Mouse (Mus musculus) hindbrain, embryonic 16.5 days (tissue): ENCODE measurements at regions not wholly inside any gene's neighbourhood (a gene's known extent, or its start where the extent isn't known, plus 50 kb on each side); places are given as distances from the start of the nearest gene placed in this dataset.

Experiments used
- ATAC-seq: fragments of 200-750 bp; cut with Nextera tagmentation; 2 replicates; pipeline ENCODE4 v1.8.0; 2017; ENCODE audit warnings: moderate TSS enrichment, moderate library complexity
- H3K27ac ChIP-seq: fragments of 300-500 bp; sonication (generic); 2 replicates; pipeline ENCODE4 v1.5.1; 2014; ENCODE audit warnings: low read depth, mild to moderate bottlenecking, control low read depth, low read length, moderate library complexity
- H3K27me3 ChIP-seq: fragments of 300-500 bp; sonication (generic); replicated peaks from 2 replicates; pipeline ENCODE4 v1.6.1; 2014; ENCODE audit warnings: low read length; ENCODE audit not compliant: control insufficient read depth, insufficient read depth
- H3K36me3 ChIP-seq: fragments of 300-500 bp; sonication (generic); 2 replicates; pipeline ENCODE4 v1.6.1; 2014; ENCODE audit warnings: mild to moderate bottlenecking, low read length, moderate library complexity, mixed read lengths; ENCODE audit not compliant: control insufficient read depth, insufficient read depth
- H3K4me1 ChIP-seq: fragments of 300-500 bp; sonication (generic); 2 replicates; pipeline ENCODE4 v1.6.1; 2014; ENCODE audit warnings: low read depth, low read length; ENCODE audit not compliant: control insufficient read depth, insufficient read depth
- H3K4me2 ChIP-seq: fragments of 300-500 bp; sonication (generic); 2 replicates; pipeline ENCODE4 v1.6.1; 2014; ENCODE audit warnings: mild to moderate bottlenecking, low read length, control low read depth, moderate library complexity
- H3K4me3 ChIP-seq: fragments of 300-500 bp; sonication (generic); 2 replicates; pipeline ENCODE4 v1.5.1; 2014; ENCODE audit warnings: mild to moderate bottlenecking, low read length, control low read depth, moderate library complexity
- H3K9ac ChIP-seq: fragments of 300-500 bp; sonication (generic); 2 replicates; pipeline ENCODE4 v1.6.1; 2014; ENCODE audit warnings: low read depth, mild to moderate bottlenecking, control low read depth, low read length, moderate library complexity
- H3K9me3 ChIP-seq: fragments of 300-500 bp; sonication (generic); 2 replicates; pipeline ENCODE4 v1.6.1; 2014; ENCODE audit warnings: mild to moderate bottlenecking, low read length, moderate library complexity; ENCODE audit not compliant: control insufficient read depth
- WGBS: fragments of 180-500 bp; shearing (Covaris S2); extraction: QIAGEN DNeasy Blood & Tissue Kit; methylation state at CpG from one replicate; pipeline ENCODE4 v1.1.7; 2014; 5-methylcytosine and 5-hydroxymethylcytosine counted together

- Histone ChIP-seq H3K36me3 (no peaks in the 10 kb centered on the region), H3K9ac (no peak overlapping the region), H3K9me3 (no peaks in the 10 kb centered on the region), H3K4me2 (no peak overlapping the region), H3K4me3 (no peak overlapping the region), H3K27ac (no peak overlapping the region), H3K4me1 (no peaks in the 10 kb centered on the region), H3K27me3 (no peaks in the 10 kb centered on the region)
- no peak for ATAC-seq
- WGBS, result 31% methylated on average over 3 of the region's 3 CpGs
These were observed 163.8 kb downstream of the 3110018I06Rik start for GRCm38 (mm10) chr12:107652126-107652728.

DNA sequence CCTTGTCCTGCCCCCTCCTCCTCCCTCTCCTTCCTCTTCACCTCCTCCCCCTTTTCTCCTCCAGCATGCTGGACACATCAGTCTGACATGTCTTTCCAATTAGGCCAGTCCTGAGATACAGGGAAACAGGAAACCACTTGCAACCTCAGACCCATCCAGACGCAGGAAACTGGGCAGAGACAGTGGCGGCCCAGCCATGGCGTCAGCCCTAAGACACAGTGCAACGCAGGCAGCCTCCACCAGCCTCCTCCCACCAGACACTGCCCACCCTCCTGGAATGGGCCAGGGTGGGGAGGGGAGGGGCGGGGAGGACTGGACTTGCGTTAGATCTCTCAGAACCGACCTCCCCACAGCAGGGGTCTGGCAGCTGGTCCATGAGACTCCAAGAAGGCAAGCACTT, 164.7 kb downstream of the 3110018I06Rik start:
- WGBS, result 42% methylated on average over 7 of the region's 7 CpGs
- Histone ChIP-seq H3K9ac (no peak overlapping the region), H3K27ac (no peak overlapping the region), H3K4me3 (no peak overlapping the region), H3K36me3 (no peaks in the 10 kb centered on the region), H3K4me2 (no peak overlapping the region), H3K27me3 (no peaks in the 10 kb centered on the region), H3K9me3 (no peaks in the 10 kb centered on the region), H3K4me1 (no peaks in the 10 kb centered on the region)
- ATAC-seq, result no peak

- H3K9ac ChIP-seq, result no peak overlapping the region
- H3K4me1 ChIP-seq, result peaks cover 3% of the 10 kb centered on the region; the same call in 1 of the 2 replicates
- H3K9me3 ChIP-seq, result no peaks in the 10 kb centered on the region
- H3K27me3 ChIP-seq, result peaks cover 2% of the 10 kb centered on the region; the same call in 1 of the 2 replicates
- no peak overlapping the region for H3K4me2 ChIP-seq
- H3K4me3 ChIP-seq, result no peak overlapping the region
- no peaks in the 10 kb centered on the region for H3K36me3 ChIP-seq
- WGBS, result 53% methylated on average over 5 of the region's 5 CpGs
- H3K27ac ChIP-seq, result no peak overlapping the region
- no peak for ATAC-seq
These were observed 168.4 kb downstream of the 3110018I06Rik start for GRCm38 (mm10) chr12:107656846-107657245.

- no peaks in the 10 kb centered on the region for H3K9me3 ChIP-seq
- no peaks in the 10 kb centered on the region for H3K36me3 ChIP-seq
- H3K27me3 ChIP-seq, result peaks cover 2% of the 10 kb centered on the region; the same call in 1 of the 2 replicates
- peaks cover 3% of the 10 kb centered on the region; the same call in 1 of the 2 replicates for H3K4me1 ChIP-seq
- ATAC-seq, result no peak
- WGBS, result 59% methylated on average over 12 of the region's 12 CpGs
- no peak overlapping the region for H3K9ac ChIP-seq
- H3K27ac ChIP-seq, result no peak overlapping the region
- no peak overlapping the region for H3K4me3 ChIP-seq
- 0 out of 2 replicates have a peak overlapping the region, but pooled peaks have one; percentile 13 for H3K4me2 ChIP-seq
These were observed 169.8 kb downstream of the 3110018I06Rik start for GRCm38 (mm10) chr12:107658241-107658640.

GRCm38 (mm10) chr12:107658821-107659220, 170.4 kb downstream of the 3110018I06Rik start:
- Histone ChIP-seq H3K27ac (no peak overlapping the region), H3K4me3 (no peak overlapping the region), H3K4me1 (peaks cover 3% of the 10 kb centered on the region; the same call in 1 of the 2 replicates), H3K27me3 (peaks cover 2% of the 10 kb centered on the region; the same call in 1 of the 2 replicates), H3K9me3 (no peaks in the 10 kb centered on the region), H3K9ac (no peak overlapping the region), H3K36me3 (no peaks in the 10 kb centered on the region), H3K4me2 (no peak overlapping the region)
- WGBS, result 26% methylated on average over 9 of the region's 9 CpGs
- no peak for ATAC-seq

- Histone ChIP-seq H3K27me3 (peaks cover 2% of the 10 kb centered on the region; the same call in 1 of the 2 replicates), H3K4me3 (no peak overlapping the region), H3K27ac (no peak overlapping the region), H3K9me3 (no peaks in the 10 kb centered on the region), H3K4me2 (no peak overlapping the region), H3K9ac (no peak overlapping the region), H3K4me1 (peaks cover 3% of the 10 kb centered on the region; the same call in 1 of the 2 replicates), H3K36me3 (no peaks in the 10 kb centered on the region)
- no peak for ATAC-seq
- 6% methylated on average over 1 of the region's 1 CpGs for WGBS
These were observed 174.2 kb downstream of the 3110018I06Rik start for GRCm38 (mm10) chr12:107662624-107663023.

DNA sequence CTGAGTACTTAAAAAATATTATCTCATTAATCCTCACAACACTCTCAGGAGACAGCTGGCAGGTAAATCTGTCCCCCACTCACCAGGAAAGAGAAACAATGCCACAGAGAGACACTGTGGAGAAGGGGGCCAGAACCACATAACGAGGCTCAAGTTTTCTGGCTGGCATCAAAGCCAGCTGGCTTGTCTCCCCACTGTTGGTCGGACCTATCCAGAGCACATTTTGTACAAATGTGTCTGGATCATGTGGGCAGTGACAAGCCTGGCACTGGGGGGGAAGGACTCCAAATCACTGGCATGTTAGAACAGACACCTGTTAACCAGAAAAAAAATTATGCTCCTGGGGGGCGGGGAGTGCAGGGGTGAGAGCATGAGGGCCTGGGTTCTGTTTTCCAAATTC, 179.4 kb downstream of the 3110018I06Rik start:
- Histone ChIP-seq H3K4me2 (no peak overlapping the region), H3K9ac (no peak overlapping the region), H3K27me3 (no peaks in the 10 kb centered on the region), H3K27ac (no peak overlapping the region), H3K9me3 (no peaks in the 10 kb centered on the region), H3K4me3 (no peak overlapping the region), H3K36me3 (no peaks in the 10 kb centered on the region), H3K4me1 (no peaks in the 10 kb centered on the region)
- no peak for ATAC-seq
- WGBS, result 73% methylated on average over 3 of the region's 3 CpGs

DNA sequence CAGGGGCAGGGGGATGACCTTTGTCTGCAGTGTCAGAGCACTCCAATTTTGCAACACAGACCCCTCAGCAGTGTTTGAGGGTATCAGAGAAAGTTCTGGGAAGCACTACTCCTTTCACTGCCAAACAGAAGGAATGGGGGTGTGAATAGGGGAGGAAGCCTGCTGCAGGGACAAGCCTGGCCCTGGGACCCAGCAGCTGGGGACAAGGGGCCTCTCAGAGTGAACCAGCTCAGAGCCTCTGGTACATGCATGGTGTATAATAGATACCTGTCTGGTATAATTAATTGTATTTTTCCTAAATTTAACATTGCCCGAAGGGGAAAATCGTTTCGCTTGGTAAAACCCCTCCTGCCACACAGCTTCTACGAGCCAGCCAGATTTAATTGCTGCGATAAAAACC, 180.6 kb downstream of the 3110018I06Rik start:
- Histone ChIP-seq H3K36me3 (no peaks in the 10 kb centered on the region), H3K4me1 (no peaks in the 10 kb centered on the region), H3K27me3 (no peaks in the 10 kb centered on the region), H3K27ac (no peak overlapping the region), H3K9ac (no peak overlapping the region), H3K9me3 (no peaks in the 10 kb centered on the region), H3K4me2 (no peak overlapping the region), H3K4me3 (no peak overlapping the region)
- 64% methylated on average over 5 of the region's 5 CpGs for WGBS
- no peak for ATAC-seq

DNA sequence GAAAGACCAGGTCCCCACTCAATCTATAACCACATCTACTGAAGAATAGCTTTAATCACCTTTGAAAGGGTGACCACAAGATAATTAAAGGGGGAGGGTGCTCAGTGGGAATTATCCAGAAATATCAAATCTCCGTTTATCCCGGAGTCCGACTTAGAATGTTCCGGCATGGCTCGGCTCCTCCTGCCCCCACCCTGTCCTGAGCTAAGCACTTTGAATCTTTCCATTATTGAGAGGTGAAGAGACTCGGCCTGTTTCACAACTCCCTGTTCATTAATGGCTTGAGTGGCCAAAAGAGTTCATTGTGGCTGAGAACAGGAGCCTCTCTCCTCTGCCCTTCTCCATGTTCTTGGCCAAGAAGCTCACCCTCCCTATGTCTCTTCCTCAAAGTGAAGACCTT, 181.0 kb downstream of the 3110018I06Rik start:
- Histone ChIP-seq H3K4me3 (no peak overlapping the region), H3K27me3 (no peaks in the 10 kb centered on the region), H3K27ac (no peak overlapping the region), H3K9ac (no peak overlapping the region), H3K36me3 (no peaks in the 10 kb centered on the region), H3K9me3 (no peaks in the 10 kb centered on the region), H3K4me2 (no peak overlapping the region), H3K4me1 (no peaks in the 10 kb centered on the region)
- ATAC-seq, result no peak
- WGBS, result 67% methylated on average over 6 of the region's 6 CpGs
